Mouse (Mus musculus): Measurements from ENCODE around the gene Zfp534.
"Not testable (repeated sequence)": the region's sequence is repeated elsewhere in the genome, so short reads cannot be mapped to it uniquely, and the experiment has no call there.

Zfp534 gene

GRCm38 (mm10) chr4:147702453-147702852, at the start of gene Zfp534:
TSS of gene Zfp534 (minus strand) at chr4:147702553.
- not testable (repeated sequence) for DNase-seq (ENCODE audit: low spot score)

GRCm38 (mm10) chr4:147746255-147746654, 43.9 kb upstream of the Zfp534 start:
- not testable (repeated sequence) for DNase-seq (ENCODE audit: low spot score)

- peak; percentile 23 for DNase-seq (ENCODE audit: low spot score)
Observed at GRCm38 (mm10) chr4:147738636-147739369, 36.5 kb upstream of the Zfp534 start.

- not testable (repeated sequence) for DNase-seq (ENCODE audit: low spot score)
Observed at GRCm38 (mm10) chr4:147655245-147655644, 47.1 kb downstream of the Zfp534 start.

GRCm38 (mm10) chr4:147647407-147647806, 54.9 kb downstream of the Zfp534 start:
- DNase-seq (ENCODE audit: low spot score), result not testable (repeated sequence)

GRCm38 (mm10) chr4:147642413-147642812, 59.9 kb downstream of the Zfp534 start, which contains the start of gene Zfp979:
TSS of gene Zfp979 (minus strand) at chr4:147642513.
- not testable (repeated sequence) for DNase-seq (ENCODE audit: low spot score)

GRCm38 (mm10) chr4:147641932-147642331, 60.4 kb downstream of the Zfp534 start:
- not testable (repeated sequence) for DNase-seq (ENCODE audit: low spot score)

- DNase-seq (ENCODE audit: low spot score), result not testable (repeated sequence)
Observed at GRCm38 (mm10) chr4:147633818-147634262, 68.5 kb downstream of the Zfp534 start.
